ENCODE assay signal across 19 mouse cellular contexts in genomic region chr4:87637629-87638379, GRCm38 (mm10).
DNase-seq lines count a peak whose midpoint lies in the region; ATAC-seq lines count a peak whose summit lies in the region.
"Had no signal": no experiment of that assay in that cellular context is flagged by ENCODE, and none has a peak within 500 bp of the region (broad histone marks: within the 10 kb centered on the region; RNA-seq: fewer than 3 reads in every experiment).

No protein-coding gene starts in this region.

- no peak for DNase-seq in embryonic facial prominence, embryonic 10.5 days (ENCODE audit: low spot score)
- no peak for DNase-seq in limb, embryonic 10.5 days (ENCODE audit: low spot score)
- no peak for DNase-seq in cerebellum, adult 11-12 months
- DNase-seq: B cell, adult 2 months; cerebellum, postnatal 14 days; heart, postnatal 36 days; kidney, postnatal 14 days; liver, embryonic 13.5 days; right cerebral cortex, adult 18-20 months; thymus, adult 18-20 months had no signal

- H3K36me3 ChIP-seq in forebrain, embryonic 13.5 days (ENCODE audit: poor library complexity, severe bottlenecking): no peaks in the 10 kb centered on the region
- H3K36me3 ChIP-seq in forebrain, embryonic 16.5 days (ENCODE audit: control insufficient read depth, insufficient read depth): no peaks in the 10 kb centered on the region
- H3K36me3 ChIP-seq in embryonic facial prominence, embryonic 10.5 days (replicated peaks): no peaks in the 10 kb centered on the region
- no peaks in the 10 kb centered on the region for H3K36me3 ChIP-seq in limb, embryonic 10.5 days
- no peaks in the 10 kb centered on the region for H3K36me3 ChIP-seq in midbrain, embryonic 16.5 days (ENCODE audit: control insufficient read depth, insufficient read depth, low read length)
- H3K36me3 ChIP-seq: embryonic facial prominence, embryonic 13.5 days; heart, embryonic 13.5 days; limb, embryonic 12.5 days; liver, embryonic 13.5 days had no signal

- H3K27me3 ChIP-seq in forebrain, embryonic 13.5 days: no peaks in the 10 kb centered on the region
- H3K27me3 ChIP-seq in forebrain, embryonic 16.5 days (replicated peaks; ENCODE audit: control insufficient read depth, insufficient read depth, low read length): no peaks in the 10 kb centered on the region
- H3K27me3 ChIP-seq in embryonic facial prominence, embryonic 10.5 days (replicated peaks; ENCODE audit: low read depth, poor library complexity, severe bottlenecking): peaks cover 4% of the 10 kb centered on the region; the same call in 1 of the 2 replicates
- H3K27me3 ChIP-seq in limb, embryonic 10.5 days (ENCODE audit: low read depth, poor library complexity, severe bottlenecking): no peaks in the 10 kb centered on the region
- H3K27me3 ChIP-seq in midbrain, embryonic 16.5 days (ENCODE audit: control insufficient read depth, insufficient read depth, low read depth, low read length): no peaks in the 10 kb centered on the region
- H3K27me3 ChIP-seq: embryonic facial prominence, embryonic 13.5 days; heart, embryonic 13.5 days; limb, embryonic 12.5 days; liver, embryonic 13.5 days had no signal

- H3K27ac ChIP-seq in forebrain, embryonic 13.5 days: no peak overlapping the region
- H3K27ac ChIP-seq in forebrain, embryonic 16.5 days (ENCODE audit: low read length): no peak overlapping the region
- peak overlapping the region; percentile 15; the same call in 1 of the 2 replicates for H3K27ac ChIP-seq in embryonic facial prominence, embryonic 10.5 days (replicated peaks)
- peak overlapping the region; percentile 6; the same call in 1 of the 2 replicates for H3K27ac ChIP-seq in limb, embryonic 10.5 days
- 0 out of 2 replicates have a peak overlapping the region, but pooled peaks have one; percentile 2 for H3K27ac ChIP-seq in midbrain, embryonic 16.5 days (ENCODE audit: low read length)
- H3K27ac ChIP-seq: embryonic facial prominence, embryonic 13.5 days; heart, embryonic 13.5 days; limb, embryonic 12.5 days; liver, embryonic 13.5 days had no signal

- no peak overlapping the region for H3K4me3 ChIP-seq in forebrain, embryonic 13.5 days
- no peak overlapping the region for H3K4me3 ChIP-seq in forebrain, embryonic 16.5 days (replicated peaks; ENCODE audit: low read length)
- no peak overlapping the region for H3K4me3 ChIP-seq in embryonic facial prominence, embryonic 10.5 days
- H3K4me3 ChIP-seq in limb, embryonic 10.5 days: no peak overlapping the region
- no peak overlapping the region for H3K4me3 ChIP-seq in midbrain, embryonic 16.5 days (ENCODE audit: low read depth, low read length)
- H3K4me3 ChIP-seq: embryonic facial prominence, embryonic 13.5 days; heart, embryonic 13.5 days; limb, embryonic 12.5 days; liver, embryonic 13.5 days; myocyte had no signal

- peak; percentile 21; the same call in 1 of the 2 replicates for ATAC-seq in forebrain, embryonic 13.5 days
- no peak for ATAC-seq in forebrain, embryonic 16.5 days
- ATAC-seq in midbrain, embryonic 16.5 days: peak; percentile 77; the same call in 1 of the 2 replicates
- no peak for ATAC-seq in erythroid progenitor cell, adult 5-6 weeks (replicated peaks; ENCODE audit: low FRiP score, poor library complexity, severe bottlenecking)
- ATAC-seq: intestine, embryonic 16.5 days had no signal

- WGBS in forebrain, embryonic 13.5 days: 6% methylated on average over 3 of the region's 3 CpGs
- 16% methylated on average over 3 of the region's 3 CpGs for WGBS in forebrain, embryonic 16.5 days
- WGBS in embryonic facial prominence, embryonic 10.5 days: 50% methylated on average over 3 of the region's 3 CpGs
- WGBS in limb, embryonic 10.5 days: 56% methylated on average over 3 of the region's 3 CpGs
- WGBS in midbrain, embryonic 16.5 days: 16% methylated on average over 3 of the region's 3 CpGs

- H3K9me3 ChIP-seq in forebrain, embryonic 13.5 days (replicated peaks): no peaks in the 10 kb centered on the region
- no peaks in the 10 kb centered on the region for H3K9me3 ChIP-seq in forebrain, embryonic 16.5 days (ENCODE audit: control insufficient read depth, low read length)
- no peaks in the 10 kb centered on the region for H3K9me3 ChIP-seq in embryonic facial prominence, embryonic 10.5 days
- H3K9me3 ChIP-seq in limb, embryonic 10.5 days (replicated peaks): no peaks in the 10 kb centered on the region
- H3K9me3 ChIP-seq in midbrain, embryonic 16.5 days (replicated peaks; ENCODE audit: control insufficient read depth, low read length, poor library complexity, severe bottlenecking): no peaks in the 10 kb centered on the region
- H3K9me3 ChIP-seq: embryonic facial prominence, embryonic 13.5 days; heart, embryonic 13.5 days; limb, embryonic 12.5 days; liver, embryonic 13.5 days had no signal

- no peak overlapping the region for H3K9ac ChIP-seq in forebrain, embryonic 13.5 days
- H3K9ac ChIP-seq in forebrain, embryonic 16.5 days (replicated peaks; ENCODE audit: low read depth, low read length): no peak overlapping the region
- no peak overlapping the region for H3K9ac ChIP-seq in midbrain, embryonic 16.5 days (ENCODE audit: low read depth, low read length)
- H3K9ac ChIP-seq: embryonic facial prominence, embryonic 13.5 days; heart, embryonic 13.5 days; limb, embryonic 12.5 days; liver, embryonic 13.5 days had no signal

- peaks cover 18% of the 10 kb centered on the region for H3K4me1 ChIP-seq in forebrain, embryonic 13.5 days
- peaks cover 5% of the 10 kb centered on the region; the same call in 1 of the 2 replicates for H3K4me1 ChIP-seq in forebrain, embryonic 16.5 days (replicated peaks; ENCODE audit: control insufficient read depth, insufficient read depth, low read length)
- H3K4me1 ChIP-seq in embryonic facial prominence, embryonic 10.5 days: peaks cover 8% of the 10 kb centered on the region
- H3K4me1 ChIP-seq in limb, embryonic 10.5 days: peaks cover 8% of the 10 kb centered on the region
- H3K4me1 ChIP-seq in midbrain, embryonic 16.5 days (ENCODE audit: control insufficient read depth, insufficient read depth, low read length): peaks cover 11% of the 10 kb centered on the region; the same call in 1 of the 2 replicates
- H3K4me1 ChIP-seq: heart, embryonic 13.5 days; liver, embryonic 13.5 days had no signal

- no peak overlapping the region for H3K4me2 ChIP-seq in forebrain, embryonic 13.5 days
- no peak overlapping the region for H3K4me2 ChIP-seq in forebrain, embryonic 16.5 days (ENCODE audit: low read length)
- H3K4me2 ChIP-seq in midbrain, embryonic 16.5 days (ENCODE audit: low read length): no peak overlapping the region
- H3K4me2 ChIP-seq: embryonic facial prominence, embryonic 13.5 days; heart, embryonic 13.5 days; limb, embryonic 12.5 days; liver, embryonic 13.5 days had no signal

Comparison
In these comparisons a context has a peak if more than half of its experiments do, and no peak if none do; other contexts are left out.
1. ATAC-seq: peak in forebrain, embryonic 13.5 days (single experiment) and midbrain, embryonic 16.5 days (single experiment); none in forebrain, embryonic 16.5 days (single experiment) and erythroid progenitor cell, adult 5-6 weeks (single experiment).
2. H3K27ac ChIP-seq: peak in embryonic facial prominence, embryonic 10.5 days (single experiment), limb, embryonic 10.5 days (single experiment) and midbrain, embryonic 16.5 days (single experiment); none in forebrain, embryonic 13.5 days (single experiment) and forebrain, embryonic 16.5 days (single experiment).